Mouse (Mus musculus): ENCODE results near the gene Spats1. TPM values are rescaled to one million over a fixed set of nuclear protein-coding genes. Genes with fewer than 3 reads are reported as not detected.

Spats1 gene
- polyA plus RNA-seq, 1 experiment from 2014 or later: 1.4 TPM

DNA sequence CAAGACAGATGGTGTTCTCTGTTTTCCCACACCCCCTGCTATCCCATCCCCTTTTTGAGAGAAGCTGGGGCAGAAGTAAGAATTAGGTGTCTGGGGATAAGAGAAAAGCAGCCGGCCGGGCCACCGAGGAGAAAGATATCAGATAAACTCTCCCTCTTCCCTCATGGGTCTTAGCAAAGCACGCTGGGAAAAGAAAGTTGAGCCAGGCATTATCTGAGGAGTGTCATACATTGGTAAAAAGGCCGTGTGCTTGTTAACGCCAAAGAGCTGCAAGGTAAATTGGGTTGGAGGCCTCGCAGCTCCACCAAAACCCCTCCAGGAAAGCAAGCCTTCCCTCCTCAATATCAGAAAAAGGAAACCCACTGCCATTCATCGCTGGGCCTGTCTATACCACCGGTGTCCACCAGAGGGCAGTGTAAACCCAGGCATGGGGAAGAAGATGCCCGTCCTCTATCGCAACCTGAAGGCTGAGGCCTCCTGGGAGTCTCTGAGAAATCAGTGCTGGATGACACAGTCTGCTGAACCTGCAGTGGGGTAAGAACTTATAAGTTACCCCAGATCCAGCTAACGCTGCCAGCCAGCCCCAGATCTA is 3.1 kb upstream of the Spats1 start:
- H3K27me3 ChIP-seq (replicated peaks; ENCODE audit: control insufficient read depth, insufficient read depth, low read length): no peaks in the 10 kb centered on the region
- ATAC-seq: peak; percentile 47
- DNase-seq (ENCODE audit: low spot score): peak; percentile 85
- no peak overlapping the region for H3K4me3 ChIP-seq (ENCODE audit: low read depth, low read length)
- no peak overlapping the region for H3K4me2 ChIP-seq (ENCODE audit: low read length)
- WGBS: 25% methylated on average over 12 of the region's 12 CpGs
- no peaks in the 10 kb centered on the region for H3K36me3 ChIP-seq (ENCODE audit: control insufficient read depth, insufficient read depth, low read length)
- no peak overlapping the region for H3K9ac ChIP-seq (ENCODE audit: low read length)
- H3K4me1 ChIP-seq (ENCODE audit: control insufficient read depth, insufficient read depth, low read length): peaks cover 9% of the 10 kb centered on the region; the same call in 1 of the 2 replicates
- no peak overlapping the region for H3K27ac ChIP-seq (ENCODE audit: low read depth, low read length)
- H3K9me3 ChIP-seq (replicated peaks; ENCODE audit: control insufficient read depth, low read length): 0 out of 2 replicates have a peak, but pooled peaks cover 3% of the 10 kb centered on the region

DNA sequence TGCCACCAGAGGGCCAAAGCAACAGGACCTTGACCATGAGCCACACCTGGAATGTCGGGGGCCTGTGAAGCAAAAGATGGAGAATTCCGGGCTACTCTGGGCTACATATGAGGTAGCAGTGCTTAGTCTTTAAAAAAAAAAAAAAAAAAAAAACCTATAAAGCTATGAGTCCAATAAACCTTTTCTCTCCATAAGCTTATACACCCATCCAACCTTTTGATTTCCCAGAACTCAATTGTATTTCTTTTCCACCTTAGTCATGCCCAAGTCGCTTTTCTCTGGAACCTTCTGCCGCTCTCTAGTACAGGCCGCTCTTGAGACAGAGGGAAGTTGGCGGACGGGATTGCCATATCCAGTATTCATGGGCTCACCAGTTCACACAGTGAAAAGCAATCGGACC is 1.1 kb downstream of the Spats1 start:
- peak overlapping the region; percentile 64 for H3K4me2 ChIP-seq (ENCODE audit: low read length)
- H3K36me3 ChIP-seq (ENCODE audit: control insufficient read depth, insufficient read depth, low read length): no peaks in the 10 kb centered on the region
- peak overlapping the region; percentile 35 for H3K4me3 ChIP-seq (ENCODE audit: low read depth, low read length)
- 64% methylated on average over 8 of the region's 8 CpGs for WGBS
- H3K27me3 ChIP-seq (replicated peaks; ENCODE audit: control insufficient read depth, insufficient read depth, low read length): no peaks in the 10 kb centered on the region
- no peak overlapping the region for H3K27ac ChIP-seq (ENCODE audit: low read depth, low read length)
- ATAC-seq (peak; percentile 35; the same call in 1 of the 2 replicates), DNase-seq (ENCODE audit: low spot score) (no peak)
- peak overlapping the region; percentile 58 for H3K9ac ChIP-seq (ENCODE audit: low read length)
- peaks cover 9% of the 10 kb centered on the region; the same call in 1 of the 2 replicates for H3K4me1 ChIP-seq (ENCODE audit: control insufficient read depth, insufficient read depth, low read length)
- H3K9me3 ChIP-seq (replicated peaks; ENCODE audit: control insufficient read depth, low read length): no peaks in the 10 kb centered on the region

DNA sequence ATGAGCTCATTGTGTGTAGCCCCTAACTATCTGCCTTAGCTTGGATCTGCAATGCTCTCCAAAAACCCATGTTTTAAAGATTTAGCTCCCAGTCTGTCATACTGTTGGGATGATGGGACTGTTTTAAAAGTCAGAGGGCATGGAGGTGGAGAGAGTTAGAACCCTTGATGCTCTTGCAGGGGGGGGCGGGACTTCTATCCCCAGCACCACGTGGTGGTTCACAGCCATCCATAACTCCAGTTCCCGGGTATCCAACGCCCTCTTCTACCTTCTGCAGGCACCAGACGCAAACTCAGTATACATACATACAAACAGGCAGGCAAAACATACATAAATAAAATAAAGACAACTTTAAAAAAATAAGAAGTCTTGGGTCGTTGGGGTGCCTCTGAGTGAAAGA is 1.5 kb downstream of the Spats1 start:
- DNase-seq (ENCODE audit: low spot score): no peak
- no peaks in the 10 kb centered on the region for H3K9me3 ChIP-seq (replicated peaks; ENCODE audit: control insufficient read depth, low read length)
- no peak overlapping the region for H3K4me3 ChIP-seq (ENCODE audit: low read depth, low read length)
- no peak overlapping the region for H3K4me2 ChIP-seq (ENCODE audit: low read length)
- 82% methylated on average over 6 of the region's 6 CpGs for WGBS
- ATAC-seq: no peak
- H3K9ac ChIP-seq (ENCODE audit: low read length): no peak overlapping the region
- no peak overlapping the region for H3K27ac ChIP-seq (ENCODE audit: low read depth, low read length)
- H3K27me3 ChIP-seq (replicated peaks; ENCODE audit: control insufficient read depth, insufficient read depth, low read length): no peaks in the 10 kb centered on the region
- no peaks in the 10 kb centered on the region for H3K36me3 ChIP-seq (ENCODE audit: control insufficient read depth, insufficient read depth, low read length)
- H3K4me1 ChIP-seq (ENCODE audit: control insufficient read depth, insufficient read depth, low read length): peaks cover 9% of the 10 kb centered on the region; the same call in 1 of the 2 replicates

DNA sequence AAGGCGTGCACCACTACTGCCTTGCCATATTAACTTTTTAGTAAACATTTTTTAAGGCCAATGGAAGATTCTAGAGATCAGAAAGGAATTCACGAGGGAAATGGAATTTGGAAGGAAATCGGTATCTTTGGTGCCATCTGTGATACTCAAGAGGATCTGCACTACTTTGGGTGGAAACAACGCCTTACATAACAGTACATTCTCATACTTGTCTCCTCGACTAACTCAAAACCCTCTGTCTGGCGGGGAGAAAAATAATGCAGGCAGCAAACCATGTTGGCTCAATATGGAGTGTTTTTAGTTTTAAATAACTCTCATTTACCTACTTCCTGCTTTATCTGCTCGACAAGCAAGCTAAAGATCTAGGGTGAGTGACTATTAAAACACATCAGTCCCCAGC is 4.5 kb downstream of the Spats1 start:
- 84% methylated on average over 7 of the region's 7 CpGs for WGBS
- no peak overlapping the region for H3K4me2 ChIP-seq (ENCODE audit: low read length)
- no peak overlapping the region for H3K27ac ChIP-seq (ENCODE audit: low read depth, low read length)
- DNase-seq (ENCODE audit: low spot score): no peak
- H3K9me3 ChIP-seq (replicated peaks; ENCODE audit: control insufficient read depth, low read length): no peaks in the 10 kb centered on the region
- H3K36me3 ChIP-seq (ENCODE audit: control insufficient read depth, insufficient read depth, low read length): no peaks in the 10 kb centered on the region
- no peak overlapping the region for H3K4me3 ChIP-seq (ENCODE audit: low read depth, low read length)
- peaks cover 9% of the 10 kb centered on the region; the same call in 1 of the 2 replicates for H3K4me1 ChIP-seq (ENCODE audit: control insufficient read depth, insufficient read depth, low read length)
- no peaks in the 10 kb centered on the region for H3K27me3 ChIP-seq (replicated peaks; ENCODE audit: control insufficient read depth, insufficient read depth, low read length)
- no peak overlapping the region for H3K9ac ChIP-seq (ENCODE audit: low read length)
- ATAC-seq: no peak

GRCm38 (mm10) chr17:45468302-45468701 is 6.9 kb downstream of the Spats1 start:
- 82% methylated on average over 5 of the region's 5 CpGs for WGBS
- ATAC-seq: no peak
- DNase-seq (ENCODE audit: low spot score): no peak

GRCm38 (mm10) chr17:45466701-45467100 is 8.5 kb downstream of the Spats1 start:
- DNase-seq (ENCODE audit: low spot score): no peak
- Histone ChIP-seq H3K36me3 (ENCODE audit: control insufficient read depth, insufficient read depth, low read length) (no peaks in the 10 kb centered on the region), H3K9me3 (replicated peaks; ENCODE audit: control insufficient read depth, low read length) (no peaks in the 10 kb centered on the region), H3K9ac (ENCODE audit: low read length) (no peak overlapping the region), H3K4me1 (ENCODE audit: control insufficient read depth, insufficient read depth, low read length) (no peaks in the 10 kb centered on the region), H3K4me3 (ENCODE audit: low read depth, low read length) (no peak overlapping the region), H3K27ac (ENCODE audit: low read depth, low read length) (no peak overlapping the region), H3K4me2 (ENCODE audit: low read length) (no peak overlapping the region), H3K27me3 (replicated peaks; ENCODE audit: control insufficient read depth, insufficient read depth, low read length) (no peaks in the 10 kb centered on the region)
- no peak for ATAC-seq
- WGBS: 63% methylated on average over 2 of the region's 2 CpGs

More at GRCm38 (mm10) chr17:45468302-45468701, 6.9 kb downstream of the Spats1 start:
- H3K4me1 ChIP-seq (ENCODE audit: control insufficient read depth, insufficient read depth, low read length): no peaks in the 10 kb centered on the region
- H3K36me3 ChIP-seq (ENCODE audit: control insufficient read depth, insufficient read depth, low read length): no peaks in the 10 kb centered on the region
- no peaks in the 10 kb centered on the region for H3K9me3 ChIP-seq (replicated peaks; ENCODE audit: control insufficient read depth, low read length)
- H3K27ac ChIP-seq (ENCODE audit: low read depth, low read length): no peak overlapping the region
- H3K4me2 ChIP-seq (ENCODE audit: low read length): no peak overlapping the region
- no peak overlapping the region for H3K4me3 ChIP-seq (ENCODE audit: low read depth, low read length)
- no peaks in the 10 kb centered on the region for H3K27me3 ChIP-seq (replicated peaks; ENCODE audit: control insufficient read depth, insufficient read depth, low read length)
- no peak overlapping the region for H3K9ac ChIP-seq (ENCODE audit: low read length)

- ATAC-seq: no peak
- H3K4me3 ChIP-seq (ENCODE audit: low read depth, low read length): no peak overlapping the region
- H3K4me1 ChIP-seq (ENCODE audit: control insufficient read depth, insufficient read depth, low read length): no peaks in the 10 kb centered on the region
Observed at GRCm38 (mm10) chr17:45464255-45464654, 11.0 kb downstream of the Spats1 start.

DNA sequence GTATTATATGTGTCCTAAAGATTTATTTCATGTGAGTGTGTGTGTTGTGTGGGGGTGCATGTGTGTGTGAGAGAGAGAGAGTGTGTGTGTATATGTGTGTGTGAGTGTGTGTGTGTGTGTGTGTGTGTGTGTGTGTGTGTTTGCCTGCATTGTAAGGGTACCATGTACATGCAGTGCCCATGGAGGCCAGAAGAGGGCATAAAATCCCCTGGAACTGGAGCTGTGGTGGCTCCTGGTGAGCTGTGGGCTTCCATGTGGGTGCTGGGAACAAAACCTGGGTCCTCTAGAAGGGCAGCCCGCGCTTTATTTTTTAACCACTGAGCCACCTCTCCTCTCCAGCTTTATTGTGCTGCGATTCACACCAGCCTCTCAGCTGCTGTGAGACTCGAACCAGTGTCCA is 12.7 kb downstream of the Spats1 start:
- no peak overlapping the region for H3K4me3 ChIP-seq (ENCODE audit: low read depth, low read length)
- no peaks in the 10 kb centered on the region for H3K36me3 ChIP-seq (ENCODE audit: control insufficient read depth, insufficient read depth, low read length)
- no peaks in the 10 kb centered on the region for H3K9me3 ChIP-seq (replicated peaks; ENCODE audit: control insufficient read depth, low read length)
- no peaks in the 10 kb centered on the region for H3K27me3 ChIP-seq (replicated peaks; ENCODE audit: control insufficient read depth, insufficient read depth, low read length)
- H3K4me1 ChIP-seq (ENCODE audit: control insufficient read depth, insufficient read depth, low read length): no peaks in the 10 kb centered on the region
- H3K9ac ChIP-seq (ENCODE audit: low read length): no peak overlapping the region
- 96% methylated on average over 4 of the region's 4 CpGs for WGBS
- DNase-seq (ENCODE audit: low spot score) (no peak), ATAC-seq (no peak)
- no peak overlapping the region for H3K27ac ChIP-seq (ENCODE audit: low read depth, low read length)
- no peak overlapping the region for H3K4me2 ChIP-seq (ENCODE audit: low read length)

More at GRCm38 (mm10) chr17:45464255-45464654, 11.0 kb downstream of the Spats1 start:
- Histone ChIP-seq H3K27me3 (replicated peaks; ENCODE audit: control insufficient read depth, insufficient read depth, low read length) (no peaks in the 10 kb centered on the region), H3K9ac (ENCODE audit: low read length) (no peak overlapping the region), H3K4me2 (ENCODE audit: low read length) (no peak overlapping the region), H3K27ac (ENCODE audit: low read depth, low read length) (no peak overlapping the region), H3K36me3 (ENCODE audit: control insufficient read depth, insufficient read depth, low read length) (no peaks in the 10 kb centered on the region), H3K9me3 (replicated peaks; ENCODE audit: control insufficient read depth, low read length) (no peaks in the 10 kb centered on the region)
- DNase-seq (ENCODE audit: low spot score): no peak
- WGBS: 86% methylated on average over 9 of the region's 9 CpGs

DNA sequence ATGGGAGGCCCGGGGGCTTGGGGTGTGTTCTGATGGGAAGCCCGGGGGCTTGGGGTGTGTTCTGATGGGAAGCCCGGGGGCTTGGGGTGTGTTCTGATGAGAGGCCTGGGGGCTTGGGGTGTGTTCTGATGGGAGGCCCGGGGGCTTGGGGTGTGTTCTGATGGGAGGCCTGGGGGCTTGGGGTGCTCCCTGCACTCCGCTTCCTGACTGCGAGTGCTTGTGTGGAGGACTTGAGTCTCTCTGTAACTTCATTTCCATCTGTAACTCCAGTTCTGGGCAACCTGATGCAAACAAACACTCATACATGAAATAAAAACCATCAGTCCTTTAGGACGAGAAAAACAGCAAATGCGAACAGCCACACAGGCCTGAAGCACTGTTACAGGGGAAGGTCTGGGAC is 16.2 kb downstream of the Spats1 start:
- no peak for ATAC-seq
- H3K9me3 ChIP-seq (replicated peaks; ENCODE audit: control insufficient read depth, low read length): no peaks in the 10 kb centered on the region
- H3K36me3 ChIP-seq (ENCODE audit: control insufficient read depth, insufficient read depth, low read length): no peaks in the 10 kb centered on the region
- H3K27me3 ChIP-seq (replicated peaks; ENCODE audit: control insufficient read depth, insufficient read depth, low read length): no peaks in the 10 kb centered on the region
- 90% methylated on average over 7 of the region's 8 CpGs for WGBS
- no peak overlapping the region for H3K9ac ChIP-seq (ENCODE audit: low read length)
- DNase-seq (ENCODE audit: low spot score): no peak
- peaks cover 11% of the 10 kb centered on the region; the same call in 1 of the 2 replicates for H3K4me1 ChIP-seq (ENCODE audit: control insufficient read depth, insufficient read depth, low read length)
- no peak overlapping the region for H3K4me2 ChIP-seq (ENCODE audit: low read length)
- H3K4me3 ChIP-seq (ENCODE audit: low read depth, low read length): no peak overlapping the region
- H3K27ac ChIP-seq (ENCODE audit: low read depth, low read length): no peak overlapping the region
